Mouse (Mus musculus) embryonic facial prominence, embryonic 15.5 days (tissue): Measurements from ENCODE around the gene Pde6h. TPM values are rescaled to one million over a fixed set of nuclear protein-coding genes. Genes with fewer than 3 reads are reported as not detected.
"Not testable (repeated sequence)": the region's sequence is repeated elsewhere in the genome, so short reads cannot be mapped to it uniquely, and the experiment has no call there.

Experiments used
- ATAC-seq: fragments of 200-750 bp; cut with Nextera tagmentation; 2 replicates; pipeline ENCODE4 v1.8.0; 2017; ENCODE audit warnings: low read depth, moderate TSS enrichment; ENCODE audit not compliant: insufficient number of reproducible peaks, low FRiP score, low TSS enrichment
- H3K27ac ChIP-seq: fragments of 300-500 bp; sonication (generic); replicated peaks from 2 replicates; pipeline ENCODE4 v1.5.1; 2015; ENCODE audit warnings: mild to moderate bottlenecking, inconsistent platforms
- H3K27me3 ChIP-seq: fragments of 300-500 bp; sonication (generic); 2 replicates; pipeline ENCODE4 v1.6.1; 2015; ENCODE audit warnings: inconsistent platforms
- H3K36me3 ChIP-seq: fragments of 300-500 bp; sonication (generic); 2 replicates; pipeline ENCODE4 v1.6.1; 2015; ENCODE audit warnings: mild to moderate bottlenecking, inconsistent platforms
- H3K4me1 ChIP-seq: fragments of 300-500 bp; sonication (generic); 2 replicates; pipeline ENCODE4 v1.6.1; 2015; ENCODE audit warnings: inconsistent platforms
- H3K4me2 ChIP-seq: fragments of 300-500 bp; sonication (generic); replicated peaks from 2 replicates; pipeline ENCODE4 v1.6.1; 2015; ENCODE audit warnings: mild to moderate bottlenecking, inconsistent platforms
- H3K4me3 ChIP-seq: fragments of 300-500 bp; sonication (generic); replicated peaks from 2 replicates; pipeline ENCODE4 v1.5.1; 2015; ENCODE audit warnings: mild to moderate bottlenecking, inconsistent platforms
- H3K9ac ChIP-seq: fragments of 300-500 bp; sonication (generic); 2 replicates; pipeline ENCODE4 v1.6.1; 2015; ENCODE audit warnings: inconsistent platforms
- H3K9me3 ChIP-seq: fragments of 300-500 bp; sonication (generic); replicated peaks from 2 replicates; pipeline ENCODE4 v1.6.1; 2016; ENCODE audit warnings: inconsistent platforms
- WGBS: fragments of 180-500 bp; shearing (Covaris S2); methylation state at CpG from one replicate; pipeline ENCODE4 v1.1.7; 2015; 5-methylcytosine and 5-hydroxymethylcytosine counted together
- polyA plus RNA-seq: library from polyadenylated mRNA; unstranded; fragments of >200 nt; fragmentation: Nextera tagmentation; extraction: Ambion mirVana; gene quantifications from 2 replicates; pipeline ENCODE4 v1.2.1, GENCODE M21; 2015

Gene Pde6h
- polyA plus RNA-seq: not detected in 2 replicates

- no peaks in the 10 kb centered on the region for H3K27me3 ChIP-seq
- no peak for ATAC-seq
- no peak within 1 kb of the TSS for H3K9ac ChIP-seq
- H3K9me3 ChIP-seq: no peaks in the 10 kb centered on the region
- 92% methylated on average over 8 of the region's 8 CpGs for WGBS
- no peaks in the 10 kb centered on the region; the same call in 1 of the 2 replicates for H3K36me3 ChIP-seq
- H3K4me3 ChIP-seq: no peak within 1 kb of the TSS
- no peak within 1 kb of the TSS for H3K27ac ChIP-seq
- H3K4me1 ChIP-seq: peaks cover 11% of the 10 kb centered on the region; the same call in 1 of the 2 replicates
- H3K4me2 ChIP-seq: no peak within 1 kb of the TSS
Measured at GRCm38 (mm10) chr6:136923532-136923931, at the start of gene Pde6h. Gene Pde6h (plus strand): TSS chr6:136923832.

- 9% methylated on average over 8 of the region's 8 CpGs for WGBS
- peaks cover 22% of the 10 kb centered on the region for H3K4me1 ChIP-seq
- peak overlapping the region; percentile 18 for H3K4me2 ChIP-seq
- peak overlapping the region; percentile 26 for H3K4me3 ChIP-seq
- no peaks in the 10 kb centered on the region for H3K9me3 ChIP-seq
- H3K27ac ChIP-seq: peak overlapping the region; percentile 71
- H3K27me3 ChIP-seq: no peaks in the 10 kb centered on the region
- ATAC-seq: no peak
- 0 out of 2 replicates have a peak overlapping the region, but pooled peaks have one; percentile 9 for H3K9ac ChIP-seq
- H3K36me3 ChIP-seq: no peaks in the 10 kb centered on the region
Measured at GRCm38 (mm10) chr6:136874599-136874998, 49.0 kb upstream of the Pde6h start.

- Histone ChIP-seq H3K27ac (peak within 1 kb of the TSS; percentile 78), H3K4me1 (peaks cover 22% of the 10 kb centered on the region), H3K4me2 (peak within 1 kb of the TSS; percentile 45), H3K9ac (peak within 1 kb of the TSS; percentile 21; the same call in 1 of the 2 replicates), H3K9me3 (no peaks in the 10 kb centered on the region), H3K4me3 (peak within 1 kb of the TSS; percentile 41), H3K36me3 (no peaks in the 10 kb centered on the region), H3K27me3 (no peaks in the 10 kb centered on the region)
- WGBS: 18% methylated on average over 9 of the region's 9 CpGs
- peak; percentile 87 for ATAC-seq
Measured at GRCm38 (mm10) chr6:136875670-136876069, 48.0 kb upstream of the Pde6h start, which contains the start of gene Mgp. Gene Mgp (minus strand): TSS chr6:136875823.

- Histone ChIP-seq H3K36me3 (no peaks in the 10 kb centered on the region), H3K9ac (no peak overlapping the region), H3K4me3 (no peak overlapping the region), H3K9me3 (no peaks in the 10 kb centered on the region), H3K4me2 (no peak overlapping the region), H3K27ac (no peak overlapping the region), H3K27me3 (no peaks in the 10 kb centered on the region), H3K4me1 (peaks cover 11% of the 10 kb centered on the region; the same call in 1 of the 2 replicates)
- ATAC-seq: no peak
- 33% methylated on average over 8 of the region's 8 CpGs for WGBS
Measured at GRCm38 (mm10) chr6:136881678-136882077, 42.0 kb upstream of the Pde6h start.

- H3K27me3 ChIP-seq: no peaks in the 10 kb centered on the region
- H3K27ac ChIP-seq: no peak overlapping the region
- peaks cover 11% of the 10 kb centered on the region; the same call in 1 of the 2 replicates for H3K4me1 ChIP-seq
- no peaks in the 10 kb centered on the region for H3K36me3 ChIP-seq
- no peaks in the 10 kb centered on the region for H3K9me3 ChIP-seq
- no peak for ATAC-seq
- no peak overlapping the region for H3K4me2 ChIP-seq
- 71% methylated on average over 3 of the region's 3 CpGs for WGBS
- H3K9ac ChIP-seq: no peak overlapping the region
- no peak overlapping the region for H3K4me3 ChIP-seq
Measured at GRCm38 (mm10) chr6:136883431-136883915, 40.2 kb upstream of the Pde6h start.

GRCm38 (mm10) chr6:136883961-136884360 lies 39.7 kb upstream of the Pde6h start:
- Histone ChIP-seq H3K27ac (no peak overlapping the region), H3K9me3 (no peaks in the 10 kb centered on the region), H3K4me1 (peaks cover 11% of the 10 kb centered on the region; the same call in 1 of the 2 replicates), H3K4me2 (no peak overlapping the region), H3K4me3 (no peak overlapping the region), H3K27me3 (no peaks in the 10 kb centered on the region), H3K9ac (no peak overlapping the region), H3K36me3 (no peaks in the 10 kb centered on the region)
- no peak for ATAC-seq
- WGBS: 96% methylated on average over 6 of the region's 6 CpGs

- WGBS: 50% methylated on average over 1 of the region's 1 CpGs
- not testable (repeated sequence) for H3K4me2 ChIP-seq, H3K4me3 ChIP-seq, ATAC-seq, H3K9me3 ChIP-seq, H3K9ac ChIP-seq, H3K27ac ChIP-seq, H3K36me3 ChIP-seq, H3K27me3 ChIP-seq
- peaks cover 11% of the 10 kb centered on the region; the same call in 1 of the 2 replicates for H3K4me1 ChIP-seq
Measured at GRCm38 (mm10) chr6:136884766-136885165, 38.9 kb upstream of the Pde6h start.

GRCm38 (mm10) chr6:136887854-136888253 lies 35.8 kb upstream of the Pde6h start:
- H3K36me3 ChIP-seq: no peaks in the 10 kb centered on the region
- 61% methylated on average over 9 of the region's 9 CpGs for WGBS
- H3K27ac ChIP-seq: no peak overlapping the region

GRCm38 (mm10) chr6:136889067-136889466 lies 34.6 kb upstream of the Pde6h start:
- Histone ChIP-seq H3K9me3 (no peaks in the 10 kb centered on the region), H3K4me2 (no peak overlapping the region), H3K36me3 (no peaks in the 10 kb centered on the region), H3K27me3 (no peaks in the 10 kb centered on the region), H3K4me3 (no peak overlapping the region), H3K9ac (no peak overlapping the region), H3K27ac (no peak overlapping the region), H3K4me1 (no peaks in the 10 kb centered on the region)
- ATAC-seq: no peak
- WGBS: 87% methylated on average over 6 of the region's 6 CpGs

More at GRCm38 (mm10) chr6:136887854-136888253, 35.8 kb upstream of the Pde6h start:
- H3K4me3 ChIP-seq: no peak overlapping the region
- no peaks in the 10 kb centered on the region for H3K27me3 ChIP-seq
- no peaks in the 10 kb centered on the region for H3K9me3 ChIP-seq
- no peak for ATAC-seq
- no peaks in the 10 kb centered on the region for H3K4me1 ChIP-seq
- H3K9ac ChIP-seq: no peak overlapping the region
- no peak overlapping the region for H3K4me2 ChIP-seq

- no peak for ATAC-seq
- Histone ChIP-seq H3K4me3 (no peak overlapping the region), H3K4me1 (peaks cover 3% of the 10 kb centered on the region; the same call in 1 of the 2 replicates), H3K4me2 (no peak overlapping the region), H3K27me3 (no peaks in the 10 kb centered on the region), H3K36me3 (no peaks in the 10 kb centered on the region), H3K9ac (no peak overlapping the region), H3K27ac (no peak overlapping the region), H3K9me3 (no peaks in the 10 kb centered on the region)
- 91% methylated on average over 6 of the region's 6 CpGs for WGBS
Measured at GRCm38 (mm10) chr6:136889554-136889953, 34.1 kb upstream of the Pde6h start.

GRCm38 (mm10) chr6:136892002-136892401 lies 31.6 kb upstream of the Pde6h start:
- H3K27ac ChIP-seq: no peak overlapping the region
- 92% methylated on average over 2 of the region's 2 CpGs for WGBS
- H3K4me1 ChIP-seq: peaks cover 9% of the 10 kb centered on the region
- H3K36me3 ChIP-seq: no peaks in the 10 kb centered on the region
- no peak overlapping the region for H3K9ac ChIP-seq
- no peak overlapping the region for H3K4me2 ChIP-seq
- H3K27me3 ChIP-seq: no peaks in the 10 kb centered on the region
- no peak overlapping the region for H3K4me3 ChIP-seq
- no peaks in the 10 kb centered on the region for H3K9me3 ChIP-seq
- ATAC-seq: no peak
